8 mouse cellular contexts compared by ENCODE assay signal in genomic region chr12:80434601-80434960, GRCm38 (mm10). TPM values are rescaled to one million over a fixed set of nuclear protein-coding genes. Genes with fewer than 3 reads are reported as not detected.
DNase-seq lines count a peak whose midpoint lies in the region; ATAC-seq lines count a peak whose summit lies in the region.

No protein-coding gene starts in this region.

- H3K9me3 ChIP-seq in megakaryocyte, embryonic 14.5 days = no peaks in the 10 kb centered on the region
- no peaks in the 10 kb centered on the region for H3K9me3 ChIP-seq in hindbrain, embryonic 11.5 days (ENCODE audit: control insufficient read depth, low read length)

- H3K27ac ChIP-seq in hindbrain, embryonic 11.5 days (ENCODE audit: low read depth, low read length) = peak overlapping the region; percentile 98

- no peak for ATAC-seq in megakaryocyte, adult 5-6 weeks (ENCODE audit: poor library complexity, severe bottlenecking)
- ATAC-seq in hindbrain, embryonic 11.5 days (ENCODE audit: low FRiP score) = 0 out of 2 replicates have a peak, but pooled peaks have one; percentile 0
- ATAC-seq in megakaryocyte-erythroid progenitor cell, adult 5-6 weeks (replicated peaks; ENCODE audit: low FRiP score, low TSS enrichment, poor library complexity, severe bottlenecking) = no peak
- ATAC-seq in granulocyte monocyte progenitor cell, adult 5-6 weeks (replicated peaks; ENCODE audit: poor library complexity, severe bottlenecking) = no peak

- DNase-seq in cerebellum, adult 9-10 months = peak; percentile 67
- DNase-seq in hindbrain, embryonic 11.5 days (ENCODE audit: low spot score) = no peak
- peak; percentile 4 for DNase-seq in mesoderm, embryonic 11.5 days (ENCODE audit: low read depth, low spot score)
- no peak for DNase-seq in adrenal gland, postnatal 14 days

- peaks cover 41% of the 10 kb centered on the region for H3K4me1 ChIP-seq in megakaryocyte, embryonic 14.5 days
- H3K4me1 ChIP-seq in hindbrain, embryonic 11.5 days (replicated peaks; ENCODE audit: control insufficient read depth, insufficient read depth, low read length) = 0 out of 2 replicates have a peak, but pooled peaks cover 3% of the 10 kb centered on the region

- 10% methylated on average over 7 of the region's 10 CpGs for WGBS in hindbrain, embryonic 11.5 days

- H3K4me3 ChIP-seq in megakaryocyte, embryonic 14.5 days (replicated peaks) = peak overlapping the region; percentile 98
- H3K4me3 ChIP-seq in hindbrain, embryonic 11.5 days (ENCODE audit: low read depth, low read length) = peak overlapping the region; percentile 91

- H3K9ac ChIP-seq in hindbrain, embryonic 11.5 days (ENCODE audit: low read depth, low read length) = peak overlapping the region; percentile 93

- no peaks in the 10 kb centered on the region for H3K27me3 ChIP-seq in megakaryocyte, embryonic 14.5 days (replicated peaks)
- H3K27me3 ChIP-seq in hindbrain, embryonic 11.5 days (ENCODE audit: control insufficient read depth, insufficient read depth, low read length) = no peaks in the 10 kb centered on the region

- peaks cover 37% of the 10 kb centered on the region for H3K36me3 ChIP-seq in megakaryocyte, embryonic 14.5 days (replicated peaks; ENCODE audit: low read length)
- no peaks in the 10 kb centered on the region for H3K36me3 ChIP-seq in hindbrain, embryonic 11.5 days (ENCODE audit: control insufficient read depth, insufficient read depth, low read length)

- H3K4me2 ChIP-seq in hindbrain, embryonic 11.5 days (replicated peaks; ENCODE audit: low read depth, low read length) = peak overlapping the region; percentile 66

RNA-seq across cellular contexts. Expression of gene Dcaf5, which starts 1.8 kb away (rescaled TPM):
- polyA plus RNA-seq in megakaryocyte, embryonic 14.5 days (2012; ENCODE audit: insufficient read depth, low replicate concordance) = 9.9 and 10.8 TPM in 2 replicates
- 8.5 and 9.5 TPM in 2 replicates for total RNA-seq in megakaryocyte, adult 5-6 weeks (2015)
- 14.2 and 15.4 TPM in 2 replicates for total RNA-seq in megakaryocyte, adult 5-6 weeks (2017)
- polyA plus RNA-seq in hindbrain, embryonic 11.5 days (2014; fragmentation: Nextera tagmentation; extraction: Ambion mirVana) = 14.5 and 15.1 TPM in 2 replicates
- 27.2 and 32.9 TPM in 2 replicates for total RNA-seq in adrenal gland, postnatal 14 days (2021)
- 13.5 and 18.0 TPM in 2 replicates for total RNA-seq in megakaryocyte-erythroid progenitor cell, adult 5-6 weeks (2014; fragmentation: Nextera tagmentation)
- total RNA-seq in megakaryocyte-erythroid progenitor cell, adult 5-6 weeks (2017) = 10.1 and 12.1 TPM in 2 replicates
- 11.9 and 12.9 TPM in 2 replicates for total RNA-seq in granulocyte monocyte progenitor cell, adult 5-6 weeks (2014; fragmentation: Nextera tagmentation)
- total RNA-seq in granulocyte monocyte progenitor cell, adult 5-6 weeks (2017) = 14.2 and 14.4 TPM in 2 replicates

RNA-seq across cellular contexts. Expression of gene Exd2, which starts 28.3 kb away (rescaled TPM):
- 1.4 TPM in 1 of 2 replicates, not detected in the other for polyA plus RNA-seq in megakaryocyte, embryonic 14.5 days (2012; ENCODE audit: insufficient read depth, low replicate concordance)
- total RNA-seq in megakaryocyte, adult 5-6 weeks (2015) = 10.6 and 11.1 TPM in 2 replicates
- total RNA-seq in megakaryocyte, adult 5-6 weeks (2017) = 9.9 and 12.9 TPM in 2 replicates
- 41.3 and 46.3 TPM in 2 replicates for polyA plus RNA-seq in hindbrain, embryonic 11.5 days (2014; fragmentation: Nextera tagmentation; extraction: Ambion mirVana)
- 18.1 and 21.5 TPM in 2 replicates for total RNA-seq in adrenal gland, postnatal 14 days (2021)
- 22.3 and 33.2 TPM in 2 replicates for total RNA-seq in megakaryocyte-erythroid progenitor cell, adult 5-6 weeks (2014; fragmentation: Nextera tagmentation)
- total RNA-seq in megakaryocyte-erythroid progenitor cell, adult 5-6 weeks (2017) = 11.0 and 13.7 TPM in 2 replicates
- total RNA-seq in granulocyte monocyte progenitor cell, adult 5-6 weeks (2014; fragmentation: Nextera tagmentation) = 13.8 and 20.0 TPM in 2 replicates
- 9.9 and 11.2 TPM in 2 replicates for total RNA-seq in granulocyte monocyte progenitor cell, adult 5-6 weeks (2017)

Comparison
In these comparisons a context has a peak if more than half of its experiments do, and no peak if none do; other contexts are left out.
1. DNase-seq: peak in cerebellum, adult 9-10 months (single experiment) and mesoderm, embryonic 11.5 days (single experiment); none in hindbrain, embryonic 11.5 days (single experiment) and adrenal gland, postnatal 14 days (single experiment).